Mouse (Mus musculus): ENCODE measurements around the gene Olfr317. TPM values are rescaled to one million over a fixed set of nuclear protein-coding genes. Genes with fewer than 3 reads are reported as not detected.
"Not testable (repeated sequence)": the region's sequence is repeated elsewhere in the genome, so short reads cannot be mapped to it uniquely, and the experiment has no call there.

Olfr317 gene
- polyA plus RNA-seq, 2 experiments, result not detected

DNA sequence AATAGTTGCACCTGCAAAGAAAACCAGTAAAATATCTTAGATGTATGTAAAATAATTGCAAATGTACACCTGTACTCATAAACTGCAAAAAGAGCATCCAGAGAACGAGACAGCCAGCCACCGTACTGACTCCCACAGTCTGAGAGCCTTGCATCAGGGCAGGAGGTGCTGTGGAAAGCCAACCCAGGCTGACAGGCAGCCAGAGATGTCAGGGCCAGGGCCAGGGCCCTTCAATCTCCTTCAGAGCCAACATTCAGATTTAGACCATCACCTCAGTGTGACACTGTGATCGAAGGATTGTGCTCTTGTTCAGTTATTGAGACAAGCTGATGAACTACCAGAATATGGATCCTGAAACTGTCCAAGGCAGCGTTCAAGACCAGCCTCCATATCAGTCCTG lies 19.3 kb downstream of the Olfr317 start:
- Histone ChIP-seq H3K4me2 (replicated peaks; ENCODE audit: low read depth, low read length, severe bottlenecking) (no peak overlapping the region), H3K4me1 (ENCODE audit: control insufficient read depth, insufficient read depth, low read length) (no peaks in the 10 kb centered on the region), H3K36me3 (ENCODE audit: control insufficient read depth, insufficient read depth, low read length) (no peaks in the 10 kb centered on the region), H3K4me3 (replicated peaks; ENCODE audit: low read length) (no peak overlapping the region), H3K9me3 (ENCODE audit: control insufficient read depth, low read length) (no peaks in the 10 kb centered on the region), H3K9ac (ENCODE audit: low read depth, low read length, severe bottlenecking) (no peak overlapping the region), H3K27ac (replicated peaks; ENCODE audit: low read depth, low read length) (no peak overlapping the region), H3K27me3 (ENCODE audit: control insufficient read depth, insufficient read depth, low read length) (no peaks in the 10 kb centered on the region)
- WGBS, result 75% methylated on average over 4 of the region's 4 CpGs
- no peak for TF ChIP-seq POLR2A (IDR thresholded peaks at IDR 0.05; ENCODE audit: borderline replicate concordance, extremely low read depth, insufficient read depth, insufficient read length)
- no peak for ATAC-seq (ENCODE audit: low FRiP score, low read depth)
- no peak for DNase-seq (ENCODE audit: low spot score)

DNA sequence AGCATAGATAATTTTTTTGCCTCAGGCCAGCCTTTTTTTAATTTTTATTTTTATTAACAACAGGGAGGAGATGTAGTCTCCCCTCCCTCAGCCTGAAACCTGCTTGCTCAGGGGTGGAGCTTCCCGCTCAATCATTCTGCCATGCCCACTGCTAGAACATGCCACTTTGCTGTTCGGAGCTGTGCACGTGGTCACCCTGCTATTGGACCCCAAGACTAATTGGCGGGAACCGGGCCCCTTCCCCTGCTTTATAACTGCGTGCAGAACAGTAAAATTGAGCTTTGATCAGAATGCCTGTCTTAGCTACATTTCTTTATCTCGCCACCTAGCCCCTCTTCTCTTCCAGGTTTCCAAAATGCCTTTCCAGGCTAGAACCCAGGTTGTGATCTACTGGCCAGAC lies 21.3 kb downstream of the Olfr317 start:
- not testable (repeated sequence) for H3K9me3 ChIP-seq (ENCODE audit: control insufficient read depth, low read length); H3K4me1 ChIP-seq (ENCODE audit: control insufficient read depth, insufficient read depth, low read length); ATAC-seq (ENCODE audit: low FRiP score, low read depth); DNase-seq (ENCODE audit: low spot score); H3K27me3 ChIP-seq (ENCODE audit: control insufficient read depth, insufficient read depth, low read length); H3K9ac ChIP-seq (ENCODE audit: low read depth, low read length, severe bottlenecking); H3K4me2 ChIP-seq (replicated peaks; ENCODE audit: low read depth, low read length, severe bottlenecking); H3K27ac ChIP-seq (replicated peaks; ENCODE audit: low read depth, low read length); H3K4me3 ChIP-seq (replicated peaks; ENCODE audit: low read length); H3K36me3 ChIP-seq (ENCODE audit: control insufficient read depth, insufficient read depth, low read length)
- 85% methylated on average over 6 of the region's 7 CpGs for WGBS

DNA sequence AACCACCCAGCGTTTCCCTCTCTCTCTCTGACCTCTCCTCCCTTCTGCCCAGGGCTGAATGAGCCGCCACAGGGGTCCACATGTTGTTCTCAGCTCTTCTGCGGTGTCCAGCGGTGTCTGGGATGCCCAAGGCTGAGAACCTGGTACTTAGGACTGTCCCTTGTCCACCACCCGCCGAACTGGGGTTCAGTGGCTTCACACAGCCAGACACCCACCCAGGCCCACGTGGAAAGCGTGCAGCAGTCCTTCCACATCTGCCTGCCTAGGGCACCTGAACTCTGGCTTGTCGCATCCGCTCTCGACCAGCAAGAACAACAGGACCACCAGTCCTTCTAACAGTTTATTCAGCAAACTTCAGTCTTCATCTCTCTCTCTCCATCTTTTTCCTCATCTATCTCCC lies 29.9 kb downstream of the Olfr317 start:
- no peak overlapping the region for H3K9ac ChIP-seq (ENCODE audit: low read depth, low read length, severe bottlenecking)
- no peaks in the 10 kb centered on the region for H3K9me3 ChIP-seq (ENCODE audit: control insufficient read depth, low read length)
- no peak overlapping the region for H3K4me2 ChIP-seq (replicated peaks; ENCODE audit: low read depth, low read length, severe bottlenecking)
- ATAC-seq (ENCODE audit: low FRiP score, low read depth), result no peak
- 78% methylated on average over 11 of the region's 11 CpGs for WGBS
- no peak overlapping the region for H3K27ac ChIP-seq (replicated peaks; ENCODE audit: low read depth, low read length)
- no peaks in the 10 kb centered on the region for H3K4me1 ChIP-seq (ENCODE audit: control insufficient read depth, insufficient read depth, low read length)
- DNase-seq (ENCODE audit: low spot score), result no peak
- no peaks in the 10 kb centered on the region for H3K36me3 ChIP-seq (ENCODE audit: control insufficient read depth, insufficient read depth, low read length)
- TF ChIP-seq POLR2A (IDR thresholded peaks at IDR 0.05; ENCODE audit: borderline replicate concordance, extremely low read depth, insufficient read depth, insufficient read length), result no peak
- no peak overlapping the region for H3K4me3 ChIP-seq (replicated peaks; ENCODE audit: low read length)
- H3K27me3 ChIP-seq (ENCODE audit: control insufficient read depth, insufficient read depth, low read length), result no peaks in the 10 kb centered on the region

DNA sequence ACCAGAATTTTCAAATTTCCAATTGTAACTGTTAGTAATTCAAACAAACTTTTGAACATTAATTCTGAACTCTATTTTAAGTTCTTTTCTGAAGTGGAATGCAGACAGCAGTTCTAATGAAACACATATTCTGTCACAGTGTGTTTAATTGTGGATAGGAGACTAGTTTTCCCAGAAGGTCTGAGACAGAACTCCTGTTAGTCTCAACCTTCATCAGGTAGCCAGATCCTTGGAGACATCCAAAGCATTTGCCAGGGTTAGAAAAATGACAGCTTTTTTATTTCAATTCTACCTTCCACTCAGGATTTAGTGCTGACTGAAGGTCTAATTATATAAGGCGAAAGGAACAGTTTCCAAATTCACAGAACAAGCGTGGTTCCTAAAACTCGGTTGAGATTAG lies 40.1 kb downstream of the Olfr317 start, which contains the start of gene Olfr319:
TSS of gene Olfr319 (plus strand) at position 301 of the 400 bp plus-strand sequence.
- no peak within 1 kb of the TSS for H3K9ac ChIP-seq (ENCODE audit: low read depth, low read length, severe bottlenecking)
- no peaks in the 10 kb centered on the region for H3K36me3 ChIP-seq (ENCODE audit: control insufficient read depth, insufficient read depth, low read length)
- no peak within 1 kb of the TSS for H3K27ac ChIP-seq (replicated peaks; ENCODE audit: low read depth, low read length)
- H3K27me3 ChIP-seq (ENCODE audit: control insufficient read depth, insufficient read depth, low read length), result no peaks in the 10 kb centered on the region
- H3K4me1 ChIP-seq (ENCODE audit: control insufficient read depth, insufficient read depth, low read length), result no peaks in the 10 kb centered on the region
- no peak for DNase-seq (ENCODE audit: low spot score)
- no peak within 1 kb of the TSS for H3K4me2 ChIP-seq (replicated peaks; ENCODE audit: low read depth, low read length, severe bottlenecking)
- no peak within 1 kb of the TSS for H3K4me3 ChIP-seq (replicated peaks; ENCODE audit: low read length)
- WGBS, result 88% methylated on average over 3 of the region's 3 CpGs
- 0 out of 2 replicates have a peak, but pooled peaks cover 3% of the 10 kb centered on the region for H3K9me3 ChIP-seq (ENCODE audit: control insufficient read depth, low read length)
- no peak for TF ChIP-seq POLR2A (IDR thresholded peaks at IDR 0.05; ENCODE audit: borderline replicate concordance, extremely low read depth, insufficient read depth, insufficient read length)
- ATAC-seq (ENCODE audit: low FRiP score, low read depth), result no peak

Other genes starting within 250 kb of the Olfr317 start
Only the 30 nearest of the 31 such genes appear.
- gene Olfr331, start 236.6 kb downstream of the Olfr317 start, polyA plus RNA-seq (2012; rRNA removed), result not detected in 2 replicates
- not detected in 2 replicates for gene Olfr331, start 236.6 kb downstream of the Olfr317 start, polyA plus RNA-seq (2014; fragmentation: Nextera tagmentation; extraction: Ambion mirVana)
- gene Olfr330, start 204.4 kb downstream of the Olfr317 start, polyA plus RNA-seq (2012; rRNA removed), result 0.06 TPM in 1 of 2 replicates, not detected in the other
- not detected in 2 replicates for gene Olfr330, start 204.4 kb downstream of the Olfr317 start, polyA plus RNA-seq (2014; fragmentation: Nextera tagmentation; extraction: Ambion mirVana)
- 0.09 TPM in 1 of 2 replicates, not detected in the other for gene Olfr329-ps, start 192.8 kb downstream of the Olfr317 start, polyA plus RNA-seq (2012; rRNA removed)
- gene Olfr329-ps, start 192.8 kb downstream of the Olfr317 start, polyA plus RNA-seq (2014; fragmentation: Nextera tagmentation; extraction: Ambion mirVana), result not detected in 2 replicates
- gene Olfr328, start 183.6 kb downstream of the Olfr317 start, polyA plus RNA-seq (2012; rRNA removed), result 0.01 TPM in 1 of 2 replicates, not detected in the other
- 0.07 and 0.11 TPM in 2 replicates for gene Olfr328, start 183.6 kb downstream of the Olfr317 start, polyA plus RNA-seq (2014; fragmentation: Nextera tagmentation; extraction: Ambion mirVana)
- gene Olfr224, start 168.7 kb downstream of the Olfr317 start, polyA plus RNA-seq (2012; rRNA removed), result 0.09 and 0.15 TPM in 2 replicates
- gene Olfr224, start 168.7 kb downstream of the Olfr317 start, polyA plus RNA-seq (2014; fragmentation: Nextera tagmentation; extraction: Ambion mirVana), result not detected in 2 replicates
- gene Olfr325, start 161.5 kb downstream of the Olfr317 start, polyA plus RNA-seq (2012; rRNA removed), result not detected in 2 replicates
- not detected in 2 replicates for gene Olfr325, start 161.5 kb downstream of the Olfr317 start, polyA plus RNA-seq (2014; fragmentation: Nextera tagmentation; extraction: Ambion mirVana)
- not detected in 2 replicates for gene Olfr324, start 144.1 kb downstream of the Olfr317 start, polyA plus RNA-seq (2012; rRNA removed)
- gene Olfr324, start 144.1 kb downstream of the Olfr317 start, polyA plus RNA-seq (2014; fragmentation: Nextera tagmentation; extraction: Ambion mirVana), result not detected in 2 replicates
- gene 2210407C18Rik, start 123.1 kb downstream of the Olfr317 start, polyA plus RNA-seq (2012; rRNA removed), result not detected in 2 replicates
- gene 2210407C18Rik, start 123.1 kb downstream of the Olfr317 start, polyA plus RNA-seq (2014; fragmentation: Nextera tagmentation; extraction: Ambion mirVana), result not detected in 2 replicates
- gene Olfr323, start 108.7 kb downstream of the Olfr317 start, polyA plus RNA-seq (2012; rRNA removed), result not detected in 2 replicates
- not detected in 2 replicates for gene Olfr323, start 108.7 kb downstream of the Olfr317 start, polyA plus RNA-seq (2014; fragmentation: Nextera tagmentation; extraction: Ambion mirVana)
- 0.06 and 0.14 TPM in 2 replicates for gene Trim58, start 98.7 kb downstream of the Olfr317 start, polyA plus RNA-seq (2012; rRNA removed)
- not detected in 2 replicates for gene Trim58, start 98.7 kb downstream of the Olfr317 start, polyA plus RNA-seq (2014; fragmentation: Nextera tagmentation; extraction: Ambion mirVana)
- gene Olfr322, start 80.4 kb downstream of the Olfr317 start, polyA plus RNA-seq (2012; rRNA removed), result not detected in 2 replicates
- gene Olfr322, start 80.4 kb downstream of the Olfr317 start, polyA plus RNA-seq (2014; fragmentation: Nextera tagmentation; extraction: Ambion mirVana), result not detected in 2 replicates
- gene Olfr320, start 58.1 kb downstream of the Olfr317 start, polyA plus RNA-seq (2012; rRNA removed), result not detected in 2 replicates
- gene Olfr320, start 58.1 kb downstream of the Olfr317 start, polyA plus RNA-seq (2014; fragmentation: Nextera tagmentation; extraction: Ambion mirVana), result not detected in 2 replicates
- gene Olfr319, start 40.0 kb downstream of the Olfr317 start, polyA plus RNA-seq (2012; rRNA removed), result not detected in 2 replicates
- gene Olfr319, start 40.0 kb downstream of the Olfr317 start, polyA plus RNA-seq (2014; fragmentation: Nextera tagmentation; extraction: Ambion mirVana), result not detected in 2 replicates
- gene Olfr318, start 15.2 kb downstream of the Olfr317 start, polyA plus RNA-seq (2012; rRNA removed), result not detected in 2 replicates
- not detected in 2 replicates for gene Olfr318, start 15.2 kb downstream of the Olfr317 start, polyA plus RNA-seq (2014; fragmentation: Nextera tagmentation; extraction: Ambion mirVana)
- gene Olfr316, start 13.5 kb upstream of the Olfr317 start, polyA plus RNA-seq (2012; rRNA removed), result not detected in 2 replicates
- not detected in 2 replicates for gene Olfr316, start 13.5 kb upstream of the Olfr317 start, polyA plus RNA-seq (2014; fragmentation: Nextera tagmentation; extraction: Ambion mirVana)
- not detected in 2 replicates for gene Olfr315, start 34.0 kb upstream of the Olfr317 start, polyA plus RNA-seq (2012; rRNA removed)
- not detected in 2 replicates for gene Olfr315, start 34.0 kb upstream of the Olfr317 start, polyA plus RNA-seq (2014; fragmentation: Nextera tagmentation; extraction: Ambion mirVana)
- gene Olfr314, start 43.7 kb upstream of the Olfr317 start, polyA plus RNA-seq (2012; rRNA removed), result not detected in 2 replicates
- gene Olfr314, start 43.7 kb upstream of the Olfr317 start, polyA plus RNA-seq (2014; fragmentation: Nextera tagmentation; extraction: Ambion mirVana), result not detected in 2 replicates
- not detected in 2 replicates for gene Fam183b, start 62.7 kb upstream of the Olfr317 start, polyA plus RNA-seq (2012; rRNA removed)
- gene Fam183b, start 62.7 kb upstream of the Olfr317 start, polyA plus RNA-seq (2014; fragmentation: Nextera tagmentation; extraction: Ambion mirVana), result not detected in 2 replicates
- gene Olfr313, start 75.8 kb upstream of the Olfr317 start, polyA plus RNA-seq (2012; rRNA removed), result not detected in 2 replicates
- gene Olfr313, start 75.8 kb upstream of the Olfr317 start, polyA plus RNA-seq (2014; fragmentation: Nextera tagmentation; extraction: Ambion mirVana), result not detected in 2 replicates
- not detected in 2 replicates for gene Olfr312, start 90.0 kb upstream of the Olfr317 start, polyA plus RNA-seq (2012; rRNA removed)
- not detected in 2 replicates for gene Olfr312, start 90.0 kb upstream of the Olfr317 start, polyA plus RNA-seq (2014; fragmentation: Nextera tagmentation; extraction: Ambion mirVana)
- not detected in 2 replicates for gene Olfr311, start 100.0 kb upstream of the Olfr317 start, polyA plus RNA-seq (2012; rRNA removed)
- gene Olfr311, start 100.0 kb upstream of the Olfr317 start, polyA plus RNA-seq (2014; fragmentation: Nextera tagmentation; extraction: Ambion mirVana), result not detected in 2 replicates
- 12.5 and 16.2 TPM in 2 replicates for gene Gm12258, start 107.9 kb upstream of the Olfr317 start, polyA plus RNA-seq (2012; rRNA removed)
- 10.7 and 10.9 TPM in 2 replicates for gene Gm12258, start 107.9 kb upstream of the Olfr317 start, polyA plus RNA-seq (2014; fragmentation: Nextera tagmentation; extraction: Ambion mirVana)
- 5.5 and 5.7 TPM in 2 replicates for gene 2810021J22Rik, start 128.0 kb upstream of the Olfr317 start, polyA plus RNA-seq (2012; rRNA removed)
- gene 2810021J22Rik, start 128.0 kb upstream of the Olfr317 start, polyA plus RNA-seq (2014; fragmentation: Nextera tagmentation; extraction: Ambion mirVana), result 7.8 and 9.2 TPM in 2 replicates
- 5.0 and 6.4 TPM in 2 replicates for gene Zfp39, start 165.0 kb upstream of the Olfr317 start, polyA plus RNA-seq (2012; rRNA removed)
- 7.4 and 7.7 TPM in 2 replicates for gene Zfp39, start 165.0 kb upstream of the Olfr317 start, polyA plus RNA-seq (2014; fragmentation: Nextera tagmentation; extraction: Ambion mirVana)
- gene Btnl10, start 178.7 kb upstream of the Olfr317 start, polyA plus RNA-seq (2012; rRNA removed), result 0.04 and 0.05 TPM in 2 replicates
- gene Btnl10, start 178.7 kb upstream of the Olfr317 start, polyA plus RNA-seq (2014; fragmentation: Nextera tagmentation; extraction: Ambion mirVana), result not detected in 2 replicates
- gene Rnf187, start 199.7 kb upstream of the Olfr317 start, polyA plus RNA-seq (2012; rRNA removed), result 248 and 327 TPM in 2 replicates
- 284 and 312 TPM in 2 replicates for gene Rnf187, start 199.7 kb upstream of the Olfr317 start, polyA plus RNA-seq (2014; fragmentation: Nextera tagmentation; extraction: Ambion mirVana)
- gene Hist3h2ba, start 209.7 kb upstream of the Olfr317 start, polyA plus RNA-seq (2012; rRNA removed), result 81.5 and 90.3 TPM in 2 replicates
- gene Hist3h2ba, start 209.7 kb upstream of the Olfr317 start, polyA plus RNA-seq (2014; fragmentation: Nextera tagmentation; extraction: Ambion mirVana), result 14.6 and 19.3 TPM in 2 replicates
- 28.2 and 33.2 TPM in 2 replicates for gene Hist3h2a, start 215.5 kb upstream of the Olfr317 start, polyA plus RNA-seq (2012; rRNA removed)
- 25.4 and 26.0 TPM in 2 replicates for gene Hist3h2a, start 215.5 kb upstream of the Olfr317 start, polyA plus RNA-seq (2014; fragmentation: Nextera tagmentation; extraction: Ambion mirVana)
- gene Trim17, start 215.5 kb upstream of the Olfr317 start, polyA plus RNA-seq (2012; rRNA removed), result 0.87 and 1.3 TPM in 2 replicates
- gene Trim17, start 215.5 kb upstream of the Olfr317 start, polyA plus RNA-seq (2014; fragmentation: Nextera tagmentation; extraction: Ambion mirVana), result 1.2 and 1.3 TPM in 2 replicates
- gene Trim11, start 238.9 kb upstream of the Olfr317 start, polyA plus RNA-seq (2012; rRNA removed), result 29.7 and 34.2 TPM in 2 replicates
- gene Trim11, start 238.9 kb upstream of the Olfr317 start, polyA plus RNA-seq (2014; fragmentation: Nextera tagmentation; extraction: Ambion mirVana), result 21.4 and 21.5 TPM in 2 replicates

All from limb, embryonic 14.5 days (tissue).